25 mouse cellular contexts compared by ENCODE assay signal in the genomic region with DNA sequence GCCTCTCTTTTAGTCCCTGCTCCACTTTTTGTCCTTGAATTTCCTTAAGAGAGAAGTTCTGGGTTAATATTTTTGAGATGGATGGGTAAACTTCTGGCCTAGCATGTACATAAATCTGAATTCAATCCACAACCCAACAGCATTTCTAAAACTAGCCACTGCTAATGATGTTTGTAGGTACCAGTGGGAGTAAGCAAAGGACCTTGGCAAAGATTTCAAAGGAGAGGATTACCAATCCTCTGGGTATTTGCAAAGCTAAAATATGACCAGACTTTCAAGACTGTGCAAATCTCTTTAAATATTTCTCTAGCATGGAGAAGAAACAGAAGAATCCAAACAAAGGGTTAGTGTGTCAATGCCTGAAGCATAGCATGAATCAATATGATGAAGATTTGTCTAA. TPM values are rescaled to one million over a fixed set of nuclear protein-coding genes. Genes with fewer than 3 reads are reported as not detected.
"Had no signal": no experiment of that assay in that cellular context is flagged by ENCODE, and none has a peak within 500 bp of the region (broad histone marks: within the 10 kb centered on the region; RNA-seq: fewer than 3 reads in every experiment).

Gene Olfr1262 (plus strand): TSS at position 301 of the 400 bp plus-strand sequence.

- DNase-seq: retina, postnatal 1 day; right cerebral cortex, adult 18-20 months; right cerebral cortex, postnatal 14 days; right cerebral cortex, postnatal 25 days; right cerebral cortex, postnatal 4 days; spleen, adult 18-20 months; thymus, adult 18-20 months; thymus, adult 2 months; thymus, postnatal 14 days; thymus, postnatal 25 days; thymus, postnatal 36 days; thymus, postnatal 4 days had no signal

RNA-seq across cellular contexts. Expression of gene Olfr1262, which starts in this region (rescaled TPM):
- polyA plus RNA-seq: neural tube, embryonic 12.5 days; neural tube, embryonic 13.5 days; neural tube, embryonic 14.5 days; neural tube, embryonic 15.5 days; small intestine, adult 2 months; spleen, adult 2 months; stomach, embryonic 14.5 days; stomach, embryonic 15.5 days; stomach, embryonic 16.5 days; stomach, postnatal 0 days; testis, adult 2 months; thymus, adult 2 months; thymus, postnatal 0 days; urinary bladder, adult 2 months had no signal
